Mouse (Mus musculus): Measurements from ENCODE around the gene Magi1.

Magi1 gene

GRCm38 (mm10) chr6:93821512-93821911, 462.2 kb downstream of the Magi1 start:
- DNase-seq (ENCODE audit: low spot score), result no peak

- DNase-seq (ENCODE audit: low spot score), result peak; percentile 66
Observed at GRCm38 (mm10) chr6:93819888-93820287, 463.8 kb downstream of the Magi1 start.

DNA sequence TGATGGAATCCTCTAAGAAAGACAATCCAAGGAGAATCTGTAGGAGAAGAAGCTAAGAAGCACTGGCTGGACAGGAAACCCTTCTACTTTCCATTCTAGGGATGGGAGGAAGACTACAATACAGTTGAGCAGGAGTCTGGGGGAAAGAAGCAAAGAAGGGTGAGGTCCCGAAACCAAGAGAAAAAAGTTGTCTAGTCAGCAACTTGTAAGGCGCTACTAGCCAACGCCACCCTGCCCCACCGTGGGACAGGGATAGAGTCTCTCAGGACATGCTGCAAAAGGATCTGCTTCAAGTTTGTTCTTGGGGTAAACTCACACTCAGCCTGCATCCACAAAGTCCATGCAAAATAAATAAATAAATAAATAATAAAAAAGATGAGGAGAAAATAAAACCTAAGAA, 464.4 kb downstream of the Magi1 start:
- DNase-seq (ENCODE audit: low spot score), result no peak

- DNase-seq (ENCODE audit: low spot score), result no peak
Observed at GRCm38 (mm10) chr6:93818494-93818893, 465.2 kb downstream of the Magi1 start.

- DNase-seq (ENCODE audit: low spot score), result no peak
Observed at GRCm38 (mm10) chr6:93805407-93805936, 478.2 kb downstream of the Magi1 start.

DNA sequence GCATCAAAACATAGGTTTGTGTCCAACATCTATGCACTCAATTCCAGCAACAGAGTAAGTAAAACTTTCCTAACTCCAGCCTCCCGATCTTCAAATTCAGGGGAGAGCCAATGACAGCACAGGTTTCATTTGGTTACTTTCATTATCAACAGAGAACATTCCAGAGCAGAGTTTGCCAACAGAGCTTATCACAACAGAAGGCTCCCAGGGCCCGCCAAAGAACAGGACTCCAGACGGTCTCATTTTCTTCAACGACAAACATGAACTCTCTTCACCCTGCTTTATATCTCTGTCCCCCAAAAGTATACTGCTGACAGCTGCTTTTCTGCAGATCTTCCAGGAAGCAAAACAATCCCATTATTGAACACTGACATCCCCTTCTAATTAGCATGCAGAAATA, 481.3 kb downstream of the Magi1 start:
- no peak for DNase-seq (ENCODE audit: low spot score)

DNA sequence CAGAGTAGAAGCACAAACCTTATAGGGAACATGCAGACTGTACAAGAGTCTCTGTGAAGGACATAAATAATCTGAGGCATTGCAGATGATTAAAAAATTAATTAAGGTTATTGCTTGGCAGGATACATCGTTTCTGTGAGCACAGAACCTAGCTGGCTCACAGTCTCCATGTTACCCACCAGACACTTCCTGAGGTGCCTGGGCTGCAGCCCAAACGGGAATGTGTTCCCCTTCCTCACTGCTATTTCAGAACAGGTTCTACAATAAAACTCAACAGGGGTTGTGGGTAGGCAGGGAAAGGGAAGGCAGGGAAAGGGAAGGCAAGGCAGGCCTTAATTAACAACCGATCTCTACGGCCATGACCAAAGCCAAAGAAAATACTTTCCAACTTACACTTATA, 483.3 kb downstream of the Magi1 start:
- no peak for DNase-seq (ENCODE audit: low spot score)

DNA sequence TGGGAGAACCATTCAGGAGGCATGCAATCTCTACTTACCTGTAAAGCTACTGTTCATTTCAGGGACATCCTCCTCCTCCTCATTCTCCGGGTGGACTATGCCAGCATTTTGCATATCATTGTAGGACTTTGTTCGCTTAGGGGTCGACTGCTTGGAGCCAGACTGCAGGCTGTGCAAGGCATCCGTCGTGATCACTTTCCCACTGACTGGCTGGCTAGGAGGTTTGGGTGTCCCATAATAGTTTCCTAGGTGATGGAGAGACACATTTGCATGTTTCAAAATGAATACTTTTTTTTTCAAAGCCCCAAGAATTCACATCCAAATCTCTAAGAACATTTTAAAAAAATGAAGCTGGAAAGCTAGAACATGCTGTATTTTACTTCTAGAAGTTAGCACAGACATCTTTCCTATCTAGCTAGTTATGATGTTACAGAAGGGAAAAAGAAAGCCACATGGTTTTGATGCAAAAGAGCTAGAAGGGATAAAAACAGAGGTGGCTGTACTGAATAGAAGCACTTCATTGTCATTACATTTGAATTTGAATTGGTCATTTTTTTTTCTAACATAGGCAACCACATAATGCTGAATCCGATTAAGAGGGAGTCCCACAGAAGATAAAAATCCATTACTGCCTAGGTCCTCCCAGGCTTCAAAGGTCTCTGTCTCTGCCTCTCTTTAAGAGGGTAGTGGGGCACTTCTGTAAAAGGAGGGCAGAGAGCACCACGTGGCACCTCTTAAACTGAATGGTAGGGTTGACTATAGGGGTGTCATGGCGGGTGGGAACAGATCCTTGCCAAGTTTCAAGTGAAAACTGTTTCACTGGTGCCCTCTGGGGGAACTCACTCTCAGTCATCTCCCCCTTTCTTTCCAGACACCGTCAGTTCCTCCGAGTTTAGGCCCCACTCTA, 491.2 kb downstream of the Magi1 start:
- DNase-seq (ENCODE audit: low spot score), result no peak

DNA sequence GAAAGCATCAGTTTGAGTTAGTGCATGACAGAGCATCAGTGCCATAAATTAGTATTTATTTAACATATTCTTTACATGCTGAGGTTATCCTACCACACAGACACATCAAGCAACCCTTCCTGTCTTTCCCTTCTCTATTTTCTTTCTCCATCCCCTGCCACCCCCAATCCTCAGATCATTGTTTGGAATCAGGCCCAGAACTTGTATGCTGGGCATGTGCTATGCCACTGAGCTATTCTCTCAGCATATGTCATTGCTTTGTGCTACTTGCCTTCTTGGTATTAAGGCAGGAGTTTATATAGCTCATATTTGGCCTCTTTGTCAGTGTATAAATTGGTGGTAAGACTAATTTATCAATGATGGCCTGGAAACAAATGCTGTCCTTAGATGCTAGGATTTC, 494.0 kb downstream of the Magi1 start:
- DNase-seq (ENCODE audit: low spot score), result no peak

GRCm38 (mm10) chr6:93787042-93787441, 496.7 kb downstream of the Magi1 start:
- DNase-seq (ENCODE audit: low spot score), result no peak

DNA sequence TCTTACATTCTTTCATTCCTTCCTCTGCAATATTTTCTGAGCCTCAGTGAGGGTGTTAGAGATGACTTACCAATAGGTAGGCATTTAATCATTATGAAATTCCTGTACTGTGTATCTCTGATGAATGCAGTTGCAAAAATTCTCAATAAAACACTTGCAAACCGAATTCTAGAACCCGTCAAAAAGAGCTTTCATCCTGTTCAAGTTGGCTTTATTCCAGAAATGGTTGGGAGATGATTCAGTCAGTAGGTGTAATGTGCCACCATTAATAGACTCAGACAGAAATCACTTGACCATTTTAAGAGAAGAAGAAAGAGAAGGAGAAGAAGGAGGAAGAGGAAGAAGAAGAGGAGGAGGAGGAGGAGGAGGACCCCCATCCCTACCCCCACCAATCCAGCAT, 497.5 kb downstream of the Magi1 start:
- DNase-seq (ENCODE audit: low spot score), result no peak

DNA sequence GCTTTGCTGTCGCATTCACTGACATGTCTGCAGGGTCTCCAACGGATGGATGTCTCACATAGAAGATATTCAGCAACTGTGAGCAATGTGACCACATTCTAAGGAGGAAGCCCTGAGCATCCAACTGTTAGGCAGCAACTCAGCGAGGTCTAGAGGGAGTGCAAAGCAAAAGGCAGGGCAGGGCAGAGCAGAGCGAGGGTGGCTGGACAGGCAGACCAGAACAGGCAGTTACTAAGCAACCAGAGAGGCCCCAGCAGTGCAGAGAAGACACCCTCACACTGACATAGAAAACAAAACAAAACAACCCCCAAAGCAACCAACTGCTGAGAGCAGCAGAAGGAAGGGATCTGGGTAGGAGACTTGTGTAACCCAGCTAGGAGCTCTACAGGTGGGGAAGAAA, 512.6 kb downstream of the Magi1 start:
- peak; percentile 19 for DNase-seq (ENCODE audit: low spot score)

GRCm38 (mm10) chr6:93770283-93771025, 513.3 kb downstream of the Magi1 start:
- DNase-seq (ENCODE audit: low spot score), result no peak

DNA sequence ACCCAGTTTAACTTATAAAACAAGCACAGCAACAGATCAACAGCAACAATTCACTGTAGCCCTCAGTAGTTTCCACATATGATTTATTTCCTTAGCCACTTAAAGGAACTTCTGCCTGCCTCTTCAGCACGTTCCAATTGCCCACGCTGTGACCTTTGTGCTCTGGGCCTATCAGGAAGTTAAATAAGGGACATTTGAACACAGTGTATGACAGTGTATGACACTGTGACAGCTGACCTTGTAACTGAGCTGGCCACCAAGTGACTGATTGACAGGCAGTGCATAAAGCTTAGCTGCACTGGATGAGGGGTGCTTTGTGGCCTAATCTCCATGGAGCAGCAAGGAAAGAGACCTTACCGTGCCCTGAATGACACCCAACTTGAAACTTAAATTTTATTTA, 525.6 kb downstream of the Magi1 start:
- DNase-seq (ENCODE audit: low spot score), result no peak

- peak; percentile 92 for DNase-seq (ENCODE audit: low spot score)
Observed at GRCm38 (mm10) chr6:93757353-93758087, 526.2 kb downstream of the Magi1 start.

GRCm38 (mm10) chr6:93743145-93743544, 540.6 kb downstream of the Magi1 start:
- DNase-seq (ENCODE audit: low spot score), result no peak

GRCm38 (mm10) chr6:93739786-93740185, 543.9 kb downstream of the Magi1 start:
- no peak for DNase-seq (ENCODE audit: low spot score)

GRCm38 (mm10) chr6:93737083-93737482, 546.6 kb downstream of the Magi1 start:
- no peak for DNase-seq (ENCODE audit: low spot score)

DNA sequence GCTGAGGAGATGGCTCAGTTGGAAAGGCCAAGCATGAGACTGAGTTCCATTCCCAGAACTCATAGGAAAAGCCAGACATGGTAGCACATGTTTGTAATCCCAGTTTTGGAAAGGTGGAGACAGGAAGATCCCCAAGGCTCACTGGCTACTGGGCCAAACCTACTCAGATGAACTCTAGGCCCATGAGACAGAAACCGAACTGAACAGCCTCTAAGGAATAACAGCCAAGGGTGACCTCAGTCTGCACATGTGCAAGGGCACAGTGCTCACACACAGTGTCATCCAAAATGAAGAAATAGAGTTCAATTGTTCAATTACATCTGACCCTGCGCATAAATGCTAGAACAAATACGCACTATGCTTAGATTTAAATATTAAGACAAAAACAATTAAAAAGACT, 547.6 kb downstream of the Magi1 start:
- DNase-seq (ENCODE audit: low spot score), result no peak

GRCm38 (mm10) chr6:93733800-93734199, 549.9 kb downstream of the Magi1 start:
- no peak for DNase-seq (ENCODE audit: low spot score)

DNA sequence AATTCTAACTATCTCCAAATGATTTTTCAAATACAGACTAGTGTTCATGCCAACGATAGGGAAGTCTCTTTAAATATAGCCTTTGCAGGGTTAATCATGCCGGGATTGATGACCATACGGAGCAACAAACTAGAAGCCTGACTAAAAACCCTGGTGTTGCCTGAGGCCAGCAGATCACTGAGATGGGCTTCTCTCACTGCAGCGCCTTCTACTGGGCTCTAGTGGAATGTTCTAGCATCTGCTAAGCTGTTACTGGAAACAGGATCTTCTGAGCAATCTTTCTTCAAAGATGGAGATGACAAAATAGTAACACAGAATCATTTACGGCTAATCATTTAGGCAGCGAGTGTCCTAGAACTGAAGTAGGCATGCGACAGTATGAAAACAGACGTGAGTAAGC, 554.0 kb downstream of the Magi1 start:
- DNase-seq (ENCODE audit: low spot score), result peak; percentile 48

- DNase-seq (ENCODE audit: low spot score), result no peak
Observed at GRCm38 (mm10) chr6:93728791-93729190, 554.9 kb downstream of the Magi1 start.

Data from embryo, embryonic 10 days (tissue).